Mouse (Mus musculus) thymus, adult 2 months (tissue): ENCODE results near the gene Atp13a2. TPM values are rescaled to one million over a fixed set of nuclear protein-coding genes. Genes with fewer than 3 reads are reported as not detected.

Experiments used
- DNase-seq: peaks from one replicate; pipeline ENCODE4 v3.0.0; 2021
- H3K27ac ChIP-seq: fragments of 200-500 bp; 2 replicates; pipeline ENCODE4 v1.5.1; 2012; ENCODE audit warnings: low read length, control low read depth; ENCODE audit not compliant: control insufficient read depth, insufficient read depth
- H3K27me3 ChIP-seq: fragments of 200-500 bp; 2 replicates; pipeline ENCODE4 v1.6.1; 2012; ENCODE audit warnings: mild to moderate bottlenecking, low read length, moderate library complexity, mixed read lengths; ENCODE audit not compliant: control insufficient read depth, insufficient read depth
- H3K36me3 ChIP-seq: fragments of 200-500 bp; 2 replicates; pipeline ENCODE4 v1.6.1; 2012; ENCODE audit warnings: mild to moderate bottlenecking, low read length, moderate library complexity; ENCODE audit not compliant: control insufficient read depth, insufficient read depth
- H3K4me1 ChIP-seq: fragments of 200-500 bp; replicated peaks from 2 replicates; pipeline ENCODE4 v1.6.1; 2012; ENCODE audit warnings: low read length; ENCODE audit not compliant: control insufficient read depth, insufficient read depth
- H3K4me3 ChIP-seq: fragments of 200-500 bp; 2 replicates; pipeline ENCODE4 v1.5.1; 2012; ENCODE audit warnings: mild to moderate bottlenecking, low read length, control low read depth, moderate library complexity; ENCODE audit not compliant: control insufficient read depth, insufficient read depth
- CTCF ChIP-seq: fragments of 200-500 bp; IDR thresholded peaks from 2 replicates; pipeline ENCODE4 v1.5.1; 2012; ENCODE audit warnings: mild to moderate bottlenecking, control low read depth, low read length, moderate library complexity, borderline replicate concordance; ENCODE audit not compliant: control insufficient read depth, poor library complexity, insufficient read depth; ENCODE audit errors: extremely low read depth
- POLR2A ChIP-seq: fragments of 200-500 bp; IDR thresholded peaks from 2 replicates; pipeline ENCODE4 v1.6.1; 2012; ENCODE audit warnings: mild to moderate bottlenecking, low read length, control low read depth, moderate library complexity; ENCODE audit not compliant: control insufficient read depth, poor library complexity, insufficient read depth; ENCODE audit errors: extremely low read depth
- WGBS: fragments of 180-500 bp; shearing (Covaris S2); methylation state at CpG from one replicate; pipeline ENCODE4 v1.1.7; 2018; 5-methylcytosine and 5-hydroxymethylcytosine counted together
- polyA plus RNA-seq: library from polyadenylated mRNA; depleted of rRNA; stranded (reverse); fragments of >200 nt; gene quantifications from 2 replicates; pipeline ENCODE4 v1.2.3, GENCODE M21; 2012; rRNA removed

The Atp13a2 gene
- polyA plus RNA-seq = 300 and 301 TPM in 2 replicates

DNA sequence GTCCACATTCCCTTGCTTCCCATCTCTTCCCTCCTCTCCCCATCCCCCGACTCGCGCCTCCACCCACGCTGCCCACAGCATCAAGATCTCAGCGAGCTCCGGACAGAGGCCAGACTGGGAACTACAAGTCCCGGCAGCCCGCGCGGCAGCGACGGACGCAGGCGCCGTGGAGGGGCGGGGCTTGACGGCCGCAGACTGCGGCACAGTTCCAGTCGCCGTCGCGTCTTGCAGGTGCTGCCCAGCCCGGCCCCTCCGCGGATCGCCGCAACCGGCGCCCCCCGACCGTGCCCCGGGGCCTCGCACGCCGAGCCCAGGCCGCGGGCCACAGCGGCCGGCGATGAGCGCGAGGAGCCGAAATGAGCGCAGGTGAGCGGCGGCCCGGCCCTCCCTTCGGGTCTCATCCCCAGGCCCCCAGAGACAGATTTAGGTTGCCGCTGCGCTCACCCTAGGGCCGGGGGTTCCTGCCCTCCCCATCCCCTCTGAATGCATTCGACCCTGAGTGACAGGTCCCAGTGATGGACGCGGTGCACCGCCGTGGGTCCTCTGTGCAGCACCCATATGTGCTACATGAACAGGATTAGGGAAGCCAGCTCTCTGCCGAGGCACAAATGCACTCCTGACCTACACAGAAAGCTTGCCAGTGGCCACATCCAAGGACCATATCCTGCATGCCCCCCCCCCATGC is at the start of gene Atp13a2:
TSS of gene Atp13a2 (plus strand) at position 163 of the 685 bp plus-strand sequence.
- WGBS = under 1% methylated on average over 58 of the region's 58 CpGs
- Histone ChIP-seq H3K27me3 (no peaks in the 10 kb centered on the region), H3K4me3 (peak within 1 kb of the TSS; percentile 64), H3K27ac (no peak within 1 kb of the TSS), H3K4me1 (peaks cover 40% of the 10 kb centered on the region), H3K36me3 (no peaks in the 10 kb centered on the region)
- TF ChIP-seq POLR2A = peak; percentile 45; the same call in 1 of the 2 replicates
- TF ChIP-seq CTCF = peak; percentile 41; the same call in 1 of the 2 replicates
- peak; percentile 93 for DNase-seq

DNA sequence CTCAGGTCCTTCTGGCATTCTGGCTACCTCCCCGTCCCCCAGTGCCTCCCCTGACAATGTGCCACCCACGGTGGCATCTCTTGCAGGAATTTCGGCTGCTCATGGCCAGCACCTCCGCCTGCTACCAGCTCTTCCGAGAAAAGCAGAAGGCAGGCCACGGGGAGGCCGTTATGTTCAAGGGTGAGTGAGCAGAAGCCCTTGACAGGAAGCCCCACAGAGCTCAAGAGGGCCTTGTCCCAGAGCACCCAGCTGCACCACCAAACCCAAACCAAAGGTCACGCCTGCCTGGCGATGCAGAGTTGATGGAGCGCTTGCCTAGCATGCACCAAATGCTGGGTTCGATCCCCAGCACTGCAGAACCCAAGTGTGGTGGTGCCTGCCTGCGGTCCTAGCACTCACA is 42.3 kb upstream of the Atp13a2 start:
- peak; percentile 17; the same call in 1 of the 2 replicates for TF ChIP-seq CTCF
- no peak; the same call in 1 of the 2 replicates for TF ChIP-seq POLR2A
- Histone ChIP-seq H3K36me3 (no peaks in the 10 kb centered on the region), H3K4me3 (no peak overlapping the region), H3K4me1 (peaks cover 48% of the 10 kb centered on the region), H3K27ac (peak overlapping the region; percentile 99), H3K27me3 (no peaks in the 10 kb centered on the region)
- DNase-seq = peak; percentile 63
- 8% methylated on average over 12 of the region's 12 CpGs for WGBS

DNA sequence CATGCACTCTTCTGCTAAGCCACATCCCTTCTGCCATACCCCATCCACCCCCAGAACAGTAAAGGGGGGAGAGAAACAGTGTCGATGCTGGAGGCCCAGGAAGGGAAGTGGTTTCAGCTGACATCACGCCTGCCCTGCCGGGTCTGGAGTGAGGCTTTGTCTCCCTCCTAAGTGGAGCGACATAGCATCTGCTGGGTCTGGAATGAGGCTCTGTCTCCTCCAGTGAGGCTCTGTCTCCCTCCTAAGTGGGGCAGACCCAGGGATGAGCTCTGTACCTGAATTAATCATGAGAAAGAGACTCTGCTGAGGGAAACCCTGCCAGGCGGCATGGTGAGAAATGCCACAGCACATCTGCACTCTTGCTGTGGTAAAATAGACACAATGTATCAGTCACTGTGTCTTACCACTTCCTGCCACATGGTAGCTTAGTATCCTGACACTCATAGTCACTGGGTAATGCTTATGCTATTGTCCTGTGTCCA is 41.7 kb upstream of the Atp13a2 start:
- no peaks in the 10 kb centered on the region for H3K36me3 ChIP-seq
- TF ChIP-seq POLR2A (no peak), CTCF (no peak)
- H3K27me3 ChIP-seq = no peaks in the 10 kb centered on the region
- H3K27ac ChIP-seq = peak overlapping the region; percentile 99
- WGBS = 3% methylated on average over 5 of the region's 5 CpGs
- peak overlapping the region; percentile 31 for H3K4me3 ChIP-seq
- DNase-seq = peak; percentile 88
- H3K4me1 ChIP-seq = peaks cover 55% of the 10 kb centered on the region

DNA sequence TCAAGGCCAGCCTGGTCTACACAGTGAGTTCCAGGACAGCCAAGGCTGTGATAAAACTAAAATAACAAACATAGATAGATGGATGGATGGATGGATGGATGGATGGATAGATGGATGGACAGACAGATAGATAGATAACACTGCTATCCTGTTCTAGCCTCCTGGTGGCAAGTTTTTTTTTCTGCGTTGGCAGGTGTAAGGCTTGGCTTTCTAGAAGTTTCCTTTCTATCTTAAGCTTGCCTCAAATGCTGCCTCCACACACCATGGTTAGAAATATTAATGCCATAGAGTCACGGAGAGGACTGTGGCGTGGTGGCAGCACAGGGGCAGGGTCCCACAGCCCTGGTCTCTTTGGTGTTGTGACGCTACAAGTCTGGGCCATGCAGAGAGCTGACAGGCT is 41.1 kb upstream of the Atp13a2 start:
- no peak for DNase-seq
- Histone ChIP-seq H3K4me1 (peaks cover 61% of the 10 kb centered on the region), H3K4me3 (peak overlapping the region; percentile 24; the same call in 1 of the 2 replicates), H3K27ac (peak overlapping the region; percentile 99), H3K36me3 (no peaks in the 10 kb centered on the region), H3K27me3 (no peaks in the 10 kb centered on the region)
- TF ChIP-seq POLR2A (no peak), CTCF (no peak)
- 23% methylated on average over 4 of the region's 4 CpGs for WGBS

DNA sequence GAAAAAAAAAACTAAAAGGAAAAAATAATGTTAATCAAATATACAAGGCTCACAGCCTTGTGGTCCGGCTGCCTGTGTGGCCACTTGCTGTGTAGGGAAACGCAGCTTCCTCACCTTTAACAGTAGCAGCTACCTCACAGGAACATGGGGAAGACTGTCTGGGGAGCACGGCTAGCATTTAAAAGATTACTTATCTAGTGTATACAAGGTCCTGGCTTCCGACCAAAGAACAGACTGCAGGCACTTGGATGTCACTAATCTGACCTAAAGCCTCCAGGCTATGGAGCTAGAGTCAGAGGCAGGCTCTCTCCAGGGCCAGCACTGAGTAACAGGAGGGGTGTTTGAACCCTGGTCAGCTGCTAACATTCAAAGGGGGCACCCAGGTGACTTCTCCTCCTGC is 40.6 kb upstream of the Atp13a2 start:
- TF ChIP-seq POLR2A (no peak), CTCF (no peak)
- Histone ChIP-seq H3K4me3 (no peak overlapping the region), H3K36me3 (no peaks in the 10 kb centered on the region), H3K27me3 (no peaks in the 10 kb centered on the region), H3K27ac (peak overlapping the region; percentile 99), H3K4me1 (peaks cover 65% of the 10 kb centered on the region)
- DNase-seq = peak; percentile 41
- 43% methylated on average over 4 of the region's 4 CpGs for WGBS

DNA sequence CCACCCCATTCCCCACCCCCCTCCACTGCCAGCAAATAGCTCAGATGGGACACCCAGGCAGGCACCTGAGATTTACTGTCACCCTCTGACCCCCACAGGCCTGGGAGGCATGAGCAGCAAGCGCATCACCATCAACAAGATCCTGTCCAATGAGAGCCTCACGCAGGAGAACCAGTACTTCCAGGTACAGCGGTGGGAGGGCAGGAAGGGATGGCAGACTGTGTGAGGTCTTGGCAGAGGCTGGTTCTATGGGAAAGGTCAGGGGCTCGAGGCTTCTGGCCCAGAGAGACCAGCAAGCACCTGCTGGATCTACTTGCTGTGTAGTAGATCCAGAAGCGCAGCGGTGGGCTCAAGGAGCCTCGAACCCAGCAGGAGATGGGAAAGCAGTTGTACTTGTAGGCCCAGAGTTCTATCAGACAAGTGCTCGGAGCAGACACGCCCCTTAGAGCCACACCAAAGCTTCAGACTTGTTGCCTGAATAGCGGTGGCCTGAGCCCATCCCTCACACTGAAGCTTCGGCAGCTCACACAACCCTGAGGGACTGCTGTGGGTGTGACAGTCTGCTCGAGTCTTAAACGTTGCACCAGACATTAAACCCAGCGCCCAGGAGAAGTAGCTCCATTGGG is 40.0 kb upstream of the Atp13a2 start:
- no peak overlapping the region for H3K4me3 ChIP-seq
- peak; percentile 28 for DNase-seq
- H3K4me1 ChIP-seq = peaks cover 69% of the 10 kb centered on the region
- H3K27me3 ChIP-seq = no peaks in the 10 kb centered on the region
- H3K36me3 ChIP-seq = no peaks in the 10 kb centered on the region
- no peak for TF ChIP-seq POLR2A
- no peak for TF ChIP-seq CTCF
- H3K27ac ChIP-seq = peak overlapping the region; percentile 99
- 62% methylated on average over 14 of the region's 14 CpGs for WGBS

DNA sequence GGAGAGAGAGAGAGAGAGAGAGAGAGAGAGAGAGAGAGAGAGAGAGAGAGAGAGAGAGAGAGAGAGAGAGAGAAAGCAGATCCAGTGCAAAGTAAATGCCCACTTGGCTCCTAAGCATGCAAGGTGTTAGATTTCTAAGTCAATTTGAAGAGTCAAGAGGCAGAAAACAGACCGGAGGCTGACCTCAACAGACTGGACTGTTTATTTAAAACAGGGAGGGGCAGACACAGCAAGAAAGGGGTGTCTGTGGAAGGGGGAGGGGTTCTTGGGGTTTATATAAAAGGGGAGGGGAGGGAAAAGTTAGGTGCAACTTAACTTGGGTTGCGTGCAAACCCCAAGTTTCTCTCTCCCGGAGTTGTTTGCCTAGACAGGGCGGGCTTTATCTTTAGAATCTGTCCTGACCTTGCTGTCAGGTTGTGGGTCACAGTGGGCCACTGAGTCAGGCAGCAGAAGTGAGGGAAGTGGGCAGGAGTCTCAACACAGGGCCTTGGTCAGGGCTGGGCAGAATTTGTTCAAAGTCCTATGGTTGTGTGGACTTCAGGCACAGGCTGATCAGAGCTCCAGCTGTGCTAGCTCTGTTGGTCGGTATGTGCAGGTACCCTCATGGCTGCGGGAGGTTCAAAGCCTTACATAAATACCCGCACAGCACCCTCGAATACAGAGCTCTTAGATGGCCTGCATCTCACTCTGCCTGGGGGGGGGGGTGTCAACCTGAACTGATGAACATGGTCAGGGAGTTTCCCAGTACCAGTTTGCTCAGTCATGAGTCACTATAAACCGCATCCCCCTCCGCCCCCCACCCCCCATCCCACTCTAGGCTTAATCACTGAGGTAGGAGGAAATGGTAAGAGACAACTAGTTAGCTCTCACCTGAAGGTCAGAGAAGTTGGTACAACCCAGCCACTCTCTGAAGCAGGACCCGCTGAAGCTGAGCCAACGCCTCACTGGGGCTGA is 38.9 kb upstream of the Atp13a2 start:
- 0 out of 2 replicates have a peak, but pooled peaks have one; percentile 24 for TF ChIP-seq CTCF
- no peak for TF ChIP-seq POLR2A
- DNase-seq = peak; percentile 23
- WGBS = 38% methylated on average over 12 of the region's 12 CpGs
- Histone ChIP-seq H3K4me1 (peaks cover 80% of the 10 kb centered on the region), H3K27me3 (no peaks in the 10 kb centered on the region), H3K27ac (peak overlapping the region; percentile 88), H3K4me3 (no peak overlapping the region), H3K36me3 (no peaks in the 10 kb centered on the region)
